Mouse (Mus musculus): Measurements from ENCODE around the gene Saa2. TPM values are rescaled to one million over a fixed set of nuclear protein-coding genes. Genes with fewer than 3 reads are reported as not detected.

Gene Saa2
- total RNA-seq, 2 experiments from 2014 or later: not detected

DNA sequence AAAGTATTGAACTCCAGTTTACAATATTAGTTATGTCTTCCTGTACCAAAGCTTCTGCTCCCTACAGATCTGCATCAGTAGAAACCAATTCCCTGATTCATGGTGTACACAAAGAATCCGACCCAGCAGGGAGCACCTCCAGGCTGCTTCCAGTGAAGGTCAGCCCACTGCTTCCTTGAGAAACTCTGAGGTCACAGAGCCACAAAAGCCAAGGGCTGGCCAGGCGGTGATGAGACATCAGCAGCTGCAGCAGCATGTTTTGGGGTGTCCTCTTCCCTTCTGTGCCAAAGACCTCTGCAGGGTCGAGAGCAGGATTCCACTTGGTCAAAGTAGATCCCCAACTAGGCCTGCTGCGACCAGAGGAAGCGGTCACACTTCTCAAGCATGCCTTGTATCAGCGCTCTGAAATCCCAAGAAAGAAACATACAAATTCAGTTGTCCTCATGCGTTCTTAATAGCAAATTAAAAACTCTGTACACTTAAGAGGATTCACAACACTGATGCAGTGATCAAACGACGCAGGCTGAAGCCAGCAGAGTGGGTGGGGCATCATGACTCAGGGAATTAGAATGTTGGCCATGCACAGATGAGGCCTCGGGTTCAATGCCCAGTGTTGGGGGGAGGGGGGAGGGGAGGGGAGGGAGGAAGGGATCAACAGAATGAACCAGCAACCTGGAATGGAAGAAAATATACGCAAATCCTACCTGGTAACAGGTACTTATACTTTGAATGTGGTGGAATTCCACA lies 9.6 kb downstream of the Saa2 start:
- no peak for DNase-seq (ENCODE audit: low spot score in 2 of 2)

DNA sequence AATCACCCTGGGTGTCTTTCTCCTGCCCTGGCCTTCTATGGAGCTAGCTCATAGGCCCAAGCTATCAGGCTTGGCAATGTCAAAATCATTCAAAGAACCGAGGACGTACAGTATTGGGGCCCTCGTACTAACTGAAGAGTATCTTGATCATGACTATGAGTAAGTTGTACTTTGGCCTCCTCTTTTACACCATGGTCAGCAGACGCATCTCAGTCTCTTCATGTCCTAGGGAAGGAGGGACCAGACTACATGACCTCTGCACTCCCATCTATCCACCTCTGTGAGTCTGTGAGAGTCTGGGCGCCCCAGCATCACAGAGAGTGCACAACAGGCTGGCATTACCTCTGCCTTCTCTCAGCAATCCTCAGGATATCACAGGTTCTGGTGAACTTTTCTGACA lies 11.0 kb downstream of the Saa2 start:
- DNase-seq (ENCODE audit: low spot score in 2 of 2): no peak

DNA sequence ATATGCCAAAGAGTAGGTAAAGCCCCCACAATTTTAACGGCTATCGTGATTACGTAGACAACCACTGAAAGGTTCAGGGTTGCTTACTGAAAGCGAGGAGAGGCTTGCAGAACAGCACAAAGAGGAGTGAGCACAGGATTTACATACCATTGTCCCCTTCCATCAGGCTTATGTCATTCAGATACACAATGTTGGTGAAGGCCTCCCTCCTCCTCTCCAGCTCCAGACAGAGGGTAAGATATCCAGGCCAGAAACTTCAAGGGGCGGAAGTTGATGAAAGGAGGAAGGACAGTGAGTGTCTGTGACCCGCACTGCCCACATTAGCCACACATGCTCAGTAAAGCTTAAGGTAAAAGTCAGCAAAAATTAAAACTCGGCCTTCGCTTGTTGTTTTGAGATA lies 13.1 kb downstream of the Saa2 start:
- DNase-seq (ENCODE audit: low spot score in 2 of 2): no peak

DNA sequence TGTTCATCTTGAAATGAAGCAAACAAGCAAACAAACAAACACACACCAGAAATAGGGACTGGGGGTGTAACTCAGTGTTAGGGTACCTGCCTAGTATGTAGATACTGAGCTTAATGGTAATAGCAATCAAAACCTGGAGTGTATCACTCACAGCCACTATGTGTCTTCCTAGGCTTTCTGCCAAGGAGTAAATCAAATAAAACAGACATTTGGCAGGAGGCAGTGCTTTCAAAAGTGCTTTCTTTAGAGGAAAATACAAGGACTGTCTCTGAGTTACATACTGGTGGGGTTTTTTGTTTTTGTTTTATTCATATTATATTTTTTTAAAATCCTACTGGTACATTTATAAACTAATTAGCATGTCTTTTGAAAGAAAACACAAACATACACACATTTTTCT lies 15.8 kb downstream of the Saa2 start:
- DNase-seq (ENCODE audit: low spot score in 2 of 2): no peak

DNA sequence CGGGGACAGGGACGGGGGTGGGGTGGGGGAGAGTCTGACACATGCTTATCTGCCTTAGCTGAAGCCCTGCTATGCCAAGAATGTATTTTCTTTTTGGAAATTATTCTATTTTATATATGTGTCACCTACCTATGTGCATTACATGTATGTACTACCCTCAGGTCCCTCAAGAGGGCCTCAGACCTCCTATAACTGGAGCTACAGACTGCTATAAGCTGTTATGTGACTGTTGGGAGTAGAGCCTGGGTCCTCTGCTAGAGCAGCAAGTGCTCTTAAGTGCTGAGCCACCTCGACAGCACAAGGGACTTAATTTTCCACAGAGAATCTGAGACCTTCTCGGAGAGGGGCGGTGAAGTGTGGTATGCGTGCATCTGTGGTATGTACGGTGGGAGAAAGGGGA lies 16.9 kb downstream of the Saa2 start:
- no peak for DNase-seq (ENCODE audit: low spot score in 2 of 2)

DNA sequence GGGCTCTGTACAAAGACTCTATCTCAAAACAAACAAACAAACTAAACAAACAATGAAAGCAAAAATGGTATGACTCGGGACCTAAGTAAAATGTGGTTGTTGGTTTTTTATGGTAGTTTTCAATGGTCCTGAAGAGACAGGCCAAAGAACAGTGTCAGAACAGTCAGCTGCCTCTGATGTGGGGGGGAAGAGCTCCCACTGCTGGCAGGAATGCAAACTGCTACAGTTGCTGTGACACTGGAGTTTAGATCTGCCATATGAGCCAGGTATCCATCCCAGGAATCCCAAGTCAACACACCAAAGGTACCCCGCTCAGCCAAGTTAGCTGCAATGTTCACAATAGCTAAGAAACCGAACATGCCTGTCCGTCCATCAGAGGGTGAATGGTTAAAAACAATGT lies 19.1 kb downstream of the Saa2 start:
- DNase-seq (ENCODE audit: low spot score in 2 of 2): peak in 1 of 2 experiments; percentile 24

DNA sequence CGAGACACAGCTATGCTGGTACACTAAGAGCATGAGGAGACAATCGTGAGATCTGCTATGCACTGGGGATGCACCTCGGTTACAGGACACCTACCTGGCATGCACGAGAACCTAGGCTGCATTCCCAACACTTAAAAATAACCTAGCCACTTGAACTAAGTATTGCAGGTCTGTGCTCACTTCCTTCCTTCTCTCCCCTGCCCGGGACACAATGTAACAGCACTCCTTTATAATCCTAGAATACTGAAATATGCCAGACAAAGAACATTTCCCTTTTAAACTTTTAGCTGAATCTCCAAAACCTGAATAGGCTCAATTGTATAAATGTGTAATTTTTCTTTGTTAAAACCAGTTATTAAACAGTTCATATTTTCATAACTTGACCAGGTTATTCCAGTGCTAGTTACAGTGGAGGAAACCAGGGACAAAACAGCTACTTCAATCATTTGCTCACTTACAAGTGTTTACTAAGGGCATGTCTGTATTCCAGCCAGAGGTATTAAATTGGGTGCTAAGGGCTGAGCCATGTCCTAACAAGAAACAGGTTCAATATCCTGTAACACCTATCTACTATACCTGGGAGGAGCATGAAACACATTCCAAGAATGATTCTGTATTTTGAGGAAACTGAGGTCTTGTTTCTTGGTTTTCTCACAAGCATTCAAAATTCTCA lies 37.7 kb downstream of the Saa2 start:
- no peak for DNase-seq (ENCODE audit: low spot score in 2 of 2)

DNA sequence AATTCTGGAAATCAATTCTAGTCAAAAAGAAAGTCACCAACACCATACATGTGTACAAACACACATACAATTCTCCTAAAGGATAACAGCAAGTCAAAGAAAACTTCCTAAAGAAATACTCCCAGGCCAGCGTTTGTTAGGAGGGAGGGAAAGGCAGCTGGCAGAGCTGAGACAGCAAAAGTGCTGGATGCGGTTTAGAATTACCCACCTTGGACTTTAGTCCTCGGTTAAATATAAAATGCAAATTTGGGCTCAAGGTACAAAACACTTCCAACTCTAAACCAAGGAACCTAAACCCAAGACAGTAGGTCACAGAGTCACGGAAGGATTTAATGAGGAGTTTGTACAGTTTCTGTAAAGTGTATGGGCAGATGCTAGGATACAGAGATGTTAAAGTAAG lies 42.3 kb downstream of the Saa2 start:
- no peak for DNase-seq (ENCODE audit: low spot score in 2 of 2)

DNA sequence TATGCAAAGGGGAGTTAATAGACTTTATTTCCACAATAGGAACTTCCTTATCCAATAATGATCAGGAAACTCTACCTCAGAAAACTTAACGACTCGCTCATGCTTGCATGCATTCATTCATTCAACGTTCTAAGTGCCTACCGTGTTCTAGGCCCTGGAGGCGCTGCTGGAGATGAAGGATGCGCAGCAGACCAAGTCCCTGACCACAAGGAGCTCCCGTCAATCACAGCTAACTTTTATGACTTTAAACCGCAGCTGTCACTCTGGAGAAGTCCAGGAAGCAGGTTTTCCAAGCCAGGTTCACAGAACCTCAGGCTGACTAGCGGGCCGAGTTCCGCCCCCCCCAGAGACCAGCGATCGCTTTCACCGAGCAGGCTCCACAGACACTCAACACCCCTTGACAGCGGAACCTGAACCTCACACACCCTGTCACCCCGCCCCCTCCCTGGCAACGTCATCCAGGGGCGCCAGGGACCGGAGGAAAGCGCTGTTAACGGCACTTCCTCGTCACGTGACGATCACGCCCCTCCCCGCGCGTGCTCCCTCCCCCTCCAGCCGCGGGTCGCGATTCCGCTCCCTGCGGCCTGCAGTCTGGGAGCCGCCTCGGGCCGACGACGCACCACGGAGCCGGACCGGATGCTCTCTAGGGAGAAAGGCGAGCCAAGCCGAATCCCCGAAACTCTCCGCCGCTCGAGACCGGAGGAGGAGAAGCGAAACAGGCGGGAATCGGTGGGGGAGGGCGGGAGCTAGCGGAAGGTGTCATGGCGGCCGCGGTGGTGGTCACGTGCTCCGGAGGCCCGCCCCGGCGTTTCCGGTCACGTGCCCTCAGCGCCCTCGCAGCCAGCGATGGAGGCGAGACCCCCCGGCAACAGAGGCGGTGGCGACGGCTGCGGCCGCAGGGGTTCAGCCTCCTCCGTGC lies 44.0 kb downstream of the Saa2 start, which contains the start of the genes Hps5 and Gtf2h1:
Gene Hps5, minus strand, starts transcription at position 778 of the 919 bp plus-strand sequence.
Gene Gtf2h1, plus strand, starts transcription at position 817 of the 919 bp plus-strand sequence.
- DNase-seq (ENCODE audit: low spot score in 2 of 2): peak; percentile 97 to 98

DNA sequence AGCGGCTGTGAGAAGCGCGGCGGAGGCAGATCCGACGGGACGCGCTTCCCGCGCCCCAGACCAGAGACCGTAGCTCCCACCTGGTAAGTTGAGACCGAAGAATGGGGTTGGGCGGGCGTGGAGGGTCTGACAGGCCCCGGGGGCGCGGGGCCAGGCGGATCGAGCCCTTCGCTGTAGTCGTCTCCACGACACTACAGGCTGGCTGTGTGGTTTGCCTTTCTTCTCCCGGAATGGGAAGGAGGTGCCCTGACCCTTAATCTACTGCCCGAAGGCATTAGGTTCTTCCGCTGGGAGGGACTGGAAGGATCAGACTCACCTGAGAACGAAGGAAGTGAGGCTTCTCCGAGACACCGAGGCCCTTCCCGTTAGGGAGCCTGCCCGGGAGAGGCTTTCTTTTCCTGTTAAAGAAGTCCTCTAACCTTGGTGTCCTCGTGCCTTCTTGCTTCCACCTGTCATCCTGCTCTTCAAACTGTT lies 44.7 kb downstream of the Saa2 start:
- DNase-seq (ENCODE audit: low spot score in 2 of 2): no peak

DNA sequence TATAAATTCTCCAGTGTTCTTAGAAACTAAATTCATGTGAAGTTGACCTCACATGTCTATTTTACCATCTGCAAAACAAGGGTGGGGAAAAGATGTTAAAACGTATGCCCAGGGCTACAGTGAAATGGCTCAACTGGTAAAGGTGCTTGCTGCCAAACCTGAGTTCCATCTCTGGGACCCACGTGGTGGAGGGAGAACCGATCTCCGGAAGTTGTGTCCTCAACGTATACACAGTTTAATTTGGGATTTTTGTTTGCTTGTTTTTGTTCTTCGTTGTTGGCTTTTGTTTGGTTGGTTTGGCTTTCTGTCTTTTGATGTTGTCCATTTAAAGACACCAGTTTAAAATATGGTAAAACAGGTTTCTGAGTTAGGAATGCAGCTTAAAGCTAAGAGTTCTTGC lies 45.2 kb downstream of the Saa2 start:
- no peak for DNase-seq (ENCODE audit: low spot score in 2 of 2)

Other genes starting within 250 kb of the Saa2 start
- 10 to 100 TPM in 1 of 2 experiments, 1 to 10 TPM in 1; 8.7 to 10.6 TPM for gene Sergef, start 112.0 kb upstream of the Saa2 start, total RNA-seq (2021)
- under 1 TPM; 0.21 to 0.49 TPM for gene Tph1, start 79.3 kb upstream of the Saa2 start, total RNA-seq (2021)
- 10 to 100 TPM; 10.3 to 10.9 TPM for gene Saal1, start 41.1 kb upstream of the Saa2 start, total RNA-seq (2021)
- gene Saa3, start 36.1 kb upstream of the Saa2 start, total RNA-seq (2021): under 1 TPM; 0.31 to 0.59 TPM
- gene Saa4, start 19.2 kb upstream of the Saa2 start, total RNA-seq (2021): under 1 TPM in 1 of 2 experiments, not detected in 1; 0.16 TPM
- not detected for gene Saa1, start 8.8 kb upstream of the Saa2 start, total RNA-seq (2021)
- gene Hps5, start 44.3 kb downstream of the Saa2 start, total RNA-seq (2021): 10 to 100 TPM; 14.8 to 18.4 TPM
- 10 to 100 TPM; 31.0 to 40.2 TPM for gene Gtf2h1, start 44.3 kb downstream of the Saa2 start, total RNA-seq (2021)
- 1,000 to 10,000 TPM; 1,563 to 1,575 TPM for gene Ldha, start 89.7 kb downstream of the Saa2 start, total RNA-seq (2021)
- gene Ldhc, start 109.4 kb downstream of the Saa2 start, total RNA-seq (2021): not detected
- 10 to 100 TPM; 67.3 to 72.0 TPM for gene Tsg101, start 168.2 kb downstream of the Saa2 start, total RNA-seq (2021)
- gene Uevld, start 206.7 kb downstream of the Saa2 start, total RNA-seq (2021): 10 to 100 TPM; 11.3 to 13.0 TPM
- gene Gm9999, start 231.8 kb downstream of the Saa2 start, total RNA-seq (2021): not detected

All from gastrocnemius, postnatal 4 days (tissue).